In the genomic region with DNA sequence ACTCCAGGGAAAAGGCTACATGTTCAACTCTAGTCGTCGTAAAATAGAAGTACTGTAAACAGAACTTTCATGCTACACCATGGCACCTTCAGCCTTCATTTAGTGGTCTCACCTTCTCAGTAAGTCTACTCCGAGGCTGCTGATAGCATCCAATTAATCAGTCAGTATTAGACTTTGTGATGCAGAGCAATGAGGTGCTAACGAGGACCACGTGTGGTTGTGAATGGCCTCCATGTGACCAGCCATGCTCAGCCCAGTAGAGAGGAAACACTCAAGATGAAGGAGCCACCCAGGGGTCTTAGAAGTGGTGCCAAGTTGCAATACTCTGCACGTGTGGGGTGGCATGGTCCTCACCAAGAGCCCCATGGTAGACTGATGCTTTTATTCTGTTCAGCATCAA, we compare ENCODE assay signal across 29 mouse cellular contexts.
DNase-seq lines count a peak whose midpoint lies in the region; ATAC-seq lines count a peak whose summit lies in the region.
"Had no signal": no experiment of that assay in that cellular context is flagged by ENCODE, and none has a peak within 500 bp of the region (broad histone marks: within the 10 kb centered on the region; RNA-seq: fewer than 3 reads in every experiment).

No protein-coding gene starts in this region.

- no peak overlapping the region for H3K9ac ChIP-seq in limb, embryonic 13.5 days
- H3K9ac ChIP-seq: forebrain, embryonic 13.5 days; forebrain, postnatal 0 days; hindbrain, embryonic 13.5 days had no signal

- no peak overlapping the region for H3K4me3 ChIP-seq in limb, embryonic 10.5 days
- no peak overlapping the region for H3K4me3 ChIP-seq in limb, embryonic 13.5 days
- H3K4me3 ChIP-seq: forebrain, embryonic 13.5 days; hindbrain, embryonic 10.5 days; hindbrain, embryonic 13.5 days had no signal

- H3K27ac ChIP-seq in limb, embryonic 10.5 days: no peak overlapping the region
- no peak overlapping the region for H3K27ac ChIP-seq in limb, embryonic 13.5 days
- H3K27ac ChIP-seq: forebrain, embryonic 13.5 days; hindbrain, embryonic 10.5 days; hindbrain, embryonic 13.5 days had no signal

- 27% methylated on average over 6 of the region's 6 CpGs for WGBS in limb, embryonic 10.5 days
- 18% methylated on average over 6 of the region's 6 CpGs for WGBS in limb, embryonic 13.5 days

- peak; percentile 15; the same call in 1 of the 2 replicates for ATAC-seq in limb, embryonic 13.5 days (ENCODE audit: low FRiP score, low read depth)
- ATAC-seq: forebrain, embryonic 13.5 days; forebrain, postnatal 0 days; hindbrain, embryonic 16.5 days; inflammation-experienced regulatory T-cells, adult 6 months; intestine, embryonic 16.5 days; Patski had no signal

- H3K4me1 ChIP-seq in limb, embryonic 10.5 days: peaks cover 14% of the 10 kb centered on the region
- H3K4me1 ChIP-seq in limb, embryonic 13.5 days: 0 out of 2 replicates have a peak, but pooled peaks cover 2% of the 10 kb centered on the region
- H3K4me1 ChIP-seq: forebrain, embryonic 13.5 days; hindbrain, embryonic 10.5 days; hindbrain, embryonic 13.5 days had no signal

- no peaks in the 10 kb centered on the region for H3K9me3 ChIP-seq in limb, embryonic 10.5 days (replicated peaks)
- H3K9me3 ChIP-seq in limb, embryonic 13.5 days: no peaks in the 10 kb centered on the region
- H3K9me3 ChIP-seq: forebrain, embryonic 13.5 days; G1E; hindbrain, embryonic 10.5 days; hindbrain, embryonic 13.5 days had no signal

- peaks cover 14% of the 10 kb centered on the region; the same call in 1 of the 2 replicates for H3K27me3 ChIP-seq in limb, embryonic 10.5 days (ENCODE audit: low read depth, poor library complexity, severe bottlenecking)
- H3K27me3 ChIP-seq in limb, embryonic 13.5 days: peaks cover 8% of the 10 kb centered on the region; the same call in 1 of the 2 replicates
- H3K27me3 ChIP-seq: CH12.LX; forebrain, embryonic 13.5 days; hindbrain, embryonic 13.5 days; Patski had no signal

- H3K4me2 ChIP-seq in limb, embryonic 13.5 days (replicated peaks): no peak overlapping the region
- H3K4me2 ChIP-seq: forebrain, embryonic 13.5 days; heart, embryonic 11.5 days; hindbrain, embryonic 13.5 days had no signal

- DNase-seq in embryo, embryonic 10.5 days (ENCODE audit: low spot score): peak; percentile 13
- no peak for DNase-seq in embryo, embryonic 11 days
- DNase-seq in heart, adult 11 months: peak; percentile 36
- no peak for DNase-seq in heart, postnatal 14 days
- DNase-seq in limb, embryonic 10.5 days (ENCODE audit: low spot score): peak; percentile 80
- DNase-seq in urinary bladder, postnatal 4 days (ENCODE audit: low spot score in 2 of 2): no peak
- DNase-seq in cerebellum, adult 11-12 months: no peak
- DNase-seq: adrenal gland, postnatal 10 days; adrenal gland, postnatal 36 days; B cell, adult 2 months; cerebellum, adult 2 months; cerebellum, adult 9-11 months; cerebellum, postnatal 25 days; forebrain, postnatal 0 days; gastrocnemius, postnatal 10 days; gastrocnemius, postnatal 36 days; heart, postnatal 36 days; kidney, adult 18-20 months had no signal

- intact Hi-C loops in heart, postnatal 14 days (cut with DNase I): no loop called here

- H3K36me3 ChIP-seq in limb, embryonic 10.5 days: no peaks in the 10 kb centered on the region
- H3K36me3 ChIP-seq in limb, embryonic 13.5 days: no peaks in the 10 kb centered on the region
- H3K36me3 ChIP-seq: G1E; hindbrain, embryonic 10.5 days; hindbrain, embryonic 13.5 days had no signal

Comparison
In these comparisons a context has a peak if more than half of its experiments do, and no peak if none do; other contexts are left out.
1. DNase-seq: peak in embryo, embryonic 10.5 days (single experiment), heart, adult 11 months (single experiment) and limb, embryonic 10.5 days (single experiment); none in embryo, embryonic 11 days (single experiment), heart, postnatal 14 days (0 of 2), urinary bladder, postnatal 4 days (0 of 2) and cerebellum, adult 11-12 months (single experiment).